Mouse (Mus musculus) fibroblast of lung, adult 2 months (primary cell): ENCODE measurements at regions not wholly inside any gene's neighbourhood (a gene's known extent, or its start where the extent isn't known, plus 50 kb on each side); places are given as distances from the start of the nearest gene placed in this dataset.
A peak's percentile ranks its signal among the peaks of the same experiment; 100 is the strongest.

Source experiments
- DNase-seq: peaks from one replicate; pipeline ENCODE4 v3.0.0-alpha.2; 2011; ENCODE audit warnings: low read depth

- no peak for DNase-seq
Observed at GRCm38 (mm10) chr9:94467846-94468245, 70.0 kb downstream of the 1190002N15Rik start.

- DNase-seq, result peak; percentile 13
Observed at GRCm38 (mm10) chr9:94456085-94456531, 81.8 kb downstream of the 1190002N15Rik start.

GRCm38 (mm10) chr9:94455466-94455865 is 82.4 kb downstream of the 1190002N15Rik start:
- DNase-seq, result no peak

GRCm38 (mm10) chr9:94449911-94450310 is 88.0 kb downstream of the 1190002N15Rik start:
- DNase-seq, result no peak

GRCm38 (mm10) chr9:94446182-94446763 is 91.6 kb downstream of the 1190002N15Rik start:
- DNase-seq, result no peak

GRCm38 (mm10) chr9:94444140-94444789 is 93.6 kb downstream of the 1190002N15Rik start:
- no peak for DNase-seq

GRCm38 (mm10) chr9:94441393-94441792 is 96.5 kb downstream of the 1190002N15Rik start:
- no peak for DNase-seq

- no peak for DNase-seq
Observed at GRCm38 (mm10) chr9:94433468-94433867, 104.4 kb downstream of the 1190002N15Rik start.

GRCm38 (mm10) chr9:94432144-94432747 is 105.6 kb downstream of the 1190002N15Rik start:
- no peak for DNase-seq

GRCm38 (mm10) chr9:94431540-94431939 is 106.3 kb downstream of the 1190002N15Rik start:
- no peak for DNase-seq

GRCm38 (mm10) chr9:94430996-94431395 is 106.9 kb downstream of the 1190002N15Rik start:
- DNase-seq, result no peak

GRCm38 (mm10) chr9:94426740-94427139 is 111.1 kb downstream of the 1190002N15Rik start:
- no peak for DNase-seq

- DNase-seq, result no peak
Observed at GRCm38 (mm10) chr9:94425804-94426203, 112.1 kb downstream of the 1190002N15Rik start.

- DNase-seq, result no peak
Observed at GRCm38 (mm10) chr9:94424438-94425135, 113.3 kb downstream of the 1190002N15Rik start.

GRCm38 (mm10) chr9:94410546-94410945 is 127.3 kb downstream of the 1190002N15Rik start:
- DNase-seq, result no peak

- DNase-seq, result no peak
Observed at GRCm38 (mm10) chr9:94410042-94410441, 127.8 kb downstream of the 1190002N15Rik start.

GRCm38 (mm10) chr9:94408635-94409323 is 129.1 kb downstream of the 1190002N15Rik start:
- peak; percentile 9 for DNase-seq

- no peak for DNase-seq
Observed at GRCm38 (mm10) chr9:94407671-94408070, 130.2 kb downstream of the 1190002N15Rik start.

- DNase-seq, result no peak
Observed at GRCm38 (mm10) chr9:94404551-94404950, 133.3 kb downstream of the 1190002N15Rik start.

GRCm38 (mm10) chr9:94400596-94400995 is 137.3 kb downstream of the 1190002N15Rik start:
- no peak for DNase-seq

GRCm38 (mm10) chr9:94395215-94395614 is 142.7 kb downstream of the 1190002N15Rik start:
- DNase-seq, result no peak

GRCm38 (mm10) chr9:94386190-94386589 is 151.7 kb downstream of the 1190002N15Rik start:
- DNase-seq, result no peak
